Mouse (Mus musculus) forebrain, embryonic 12.5 days (tissue): ENCODE results near the gene C330007P06Rik. TPM values are rescaled to one million over a fixed set of nuclear protein-coding genes. Genes with fewer than 3 reads are reported as not detected.
"Not testable (repeated sequence)": the region's sequence is repeated elsewhere in the genome, so short reads cannot be mapped to it uniquely, and the experiment has no call there.

Experiments used
- ATAC-seq: fragments of 200-750 bp; cut with Nextera tagmentation; 2 replicates; pipeline ENCODE4 v1.8.0; 2017; ENCODE audit warnings: moderate TSS enrichment; ENCODE audit not compliant: low FRiP score
- H3K27ac ChIP-seq: fragments of 300-500 bp; sonication (generic); 2 replicates; pipeline ENCODE4 v1.5.1; 2016; ENCODE audit warnings: mild to moderate bottlenecking
- H3K27me3 ChIP-seq: fragments of 300-500 bp; sonication (generic); 2 replicates; pipeline ENCODE4 v1.6.1; 2016; ENCODE audit warnings: mild to moderate bottlenecking
- H3K36me3 ChIP-seq: fragments of 300-500 bp; sonication (generic); replicated peaks from 2 replicates; pipeline ENCODE4 v1.6.1; 2016; ENCODE audit warnings: mild to moderate bottlenecking
- H3K4me1 ChIP-seq: fragments of 300-500 bp; sonication (generic); 2 replicates; pipeline ENCODE4 v1.6.1; 2016
- H3K4me2 ChIP-seq: fragments of 300-500 bp; sonication (generic); 2 replicates; pipeline ENCODE4 v1.6.1; 2016; ENCODE audit warnings: mild to moderate bottlenecking, moderate library complexity
- H3K4me3 ChIP-seq: fragments of 300-500 bp; sonication (generic); replicated peaks from 2 replicates; pipeline ENCODE4 v1.5.1; 2016; ENCODE audit warnings: mild to moderate bottlenecking
- H3K9ac ChIP-seq: fragments of 300-500 bp; sonication (generic); 2 replicates; pipeline ENCODE4 v1.6.1; 2016; ENCODE audit warnings: mild to moderate bottlenecking
- H3K9me3 ChIP-seq: fragments of 300-500 bp; sonication (generic); 2 replicates; pipeline ENCODE4 v1.6.1; 2016
- WGBS: fragments of 180-500 bp; shearing (Covaris S2); methylation state at CpG from one replicate; pipeline ENCODE4 v1.1.7; 2016; 5-methylcytosine and 5-hydroxymethylcytosine counted together
- polyA plus RNA-seq: library from polyadenylated mRNA; unstranded; fragments of >200 nt; fragmentation: Nextera tagmentation; extraction: Ambion mirVana; gene quantifications from 2 replicates; pipeline ENCODE4 v1.2.1, GENCODE M21; 2016

The C330007P06Rik gene
- 33.0 and 33.5 TPM in 2 replicates for polyA plus RNA-seq

DNA sequence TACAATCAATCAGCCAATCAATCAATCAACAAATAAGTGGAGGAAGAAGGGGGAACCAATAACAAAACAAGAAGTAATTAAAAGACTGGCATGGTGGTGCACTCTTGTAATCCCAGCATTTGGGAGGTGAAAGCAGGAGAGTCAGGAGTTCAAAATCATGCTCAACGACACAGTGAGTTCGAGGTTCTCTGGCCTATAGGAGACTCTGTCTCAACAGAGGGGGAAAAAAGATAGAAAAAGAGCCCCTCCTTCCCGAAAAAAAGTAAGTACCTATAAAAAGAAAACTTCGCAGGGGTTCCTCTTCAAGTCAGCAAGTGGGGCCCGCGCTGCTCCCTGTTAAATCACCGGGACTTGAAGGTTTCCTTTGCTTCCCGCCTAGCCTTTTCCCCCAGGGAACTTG is at the start of gene C330007P06Rik, which contains the start of gene Ube2a:
TSS of gene C330007P06Rik (minus strand) at position 347 of the 400 bp plus-strand sequence.
TSS of gene Ube2a (plus strand) at position 136 of the 400 bp plus-strand sequence.
- Histone ChIP-seq H3K36me3 (no peaks in the 10 kb centered on the region), H3K27ac (peak within 1 kb of the TSS; percentile 82), H3K27me3 (no peaks in the 10 kb centered on the region), H3K4me1 (peaks cover 4% of the 10 kb centered on the region; the same call in 1 of the 2 replicates), H3K4me2 (peak within 1 kb of the TSS; percentile 58), H3K9ac (peak within 1 kb of the TSS; percentile 84), H3K4me3 (peak within 1 kb of the TSS; percentile 68), H3K9me3 (no peaks in the 10 kb centered on the region; the same call in 1 of the 2 replicates)
- ATAC-seq: 0 out of 2 replicates have a peak, but pooled peaks have one; percentile 17
- WGBS: 21% methylated on average over 8 of the region's 8 CpGs

DNA sequence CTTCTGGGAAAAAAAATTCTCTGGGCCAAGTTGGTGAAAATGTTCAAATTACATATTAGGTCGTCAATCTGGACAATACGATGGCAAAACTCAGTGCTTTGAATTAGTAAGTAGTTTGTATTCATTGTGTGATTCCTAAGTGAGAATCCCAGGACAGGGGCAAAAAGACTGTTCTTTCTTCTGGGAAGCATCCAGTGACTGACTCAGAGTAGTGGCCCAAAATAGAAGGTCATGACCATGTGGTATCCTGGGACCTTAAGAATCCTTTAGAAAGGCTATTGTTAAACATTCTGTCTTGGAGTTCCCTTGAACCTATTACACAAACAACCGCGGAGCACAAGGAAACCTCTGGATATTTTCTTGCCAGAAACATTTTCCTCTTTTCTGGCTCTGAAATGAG is 47.4 kb upstream of the C330007P06Rik start:
- Histone ChIP-seq H3K4me2 (no peak overlapping the region), H3K27ac (no peak overlapping the region), H3K36me3 (no peaks in the 10 kb centered on the region), H3K4me3 (no peak overlapping the region), H3K9me3 (no peaks in the 10 kb centered on the region), H3K27me3 (no peaks in the 10 kb centered on the region), H3K9ac (no peak overlapping the region), H3K4me1 (no peaks in the 10 kb centered on the region)
- WGBS: 90% methylated on average over 4 of the region's 4 CpGs
- no peak for ATAC-seq

DNA sequence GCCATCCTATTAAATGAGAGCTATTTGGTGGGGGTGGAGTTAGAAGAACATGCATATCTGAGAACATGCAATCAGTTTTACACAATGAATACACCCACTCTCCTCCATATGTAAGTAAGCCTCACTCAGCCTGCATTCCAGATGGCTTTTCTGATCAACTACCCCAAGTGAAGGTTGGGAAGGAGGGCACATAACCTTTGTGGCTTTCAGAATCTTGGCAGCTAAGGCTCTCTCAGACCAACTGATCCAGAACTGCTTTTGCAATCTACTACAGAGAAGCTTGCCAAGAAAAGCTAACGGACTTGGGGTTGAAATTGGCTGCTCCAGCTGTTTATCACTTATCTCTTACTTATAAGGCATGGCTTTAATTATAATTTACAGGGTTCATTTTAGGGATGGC is 43.8 kb upstream of the C330007P06Rik start:
- H3K9ac ChIP-seq: no peak overlapping the region
- no peaks in the 10 kb centered on the region for H3K4me1 ChIP-seq
- no peaks in the 10 kb centered on the region for H3K9me3 ChIP-seq
- no peaks in the 10 kb centered on the region for H3K36me3 ChIP-seq
- H3K27ac ChIP-seq: no peak overlapping the region
- H3K27me3 ChIP-seq: no peaks in the 10 kb centered on the region
- H3K4me3 ChIP-seq: no peak overlapping the region
- 97% methylated on average over 1 of the region's 1 CpGs for WGBS
- ATAC-seq: no peak
- no peak overlapping the region for H3K4me2 ChIP-seq

DNA sequence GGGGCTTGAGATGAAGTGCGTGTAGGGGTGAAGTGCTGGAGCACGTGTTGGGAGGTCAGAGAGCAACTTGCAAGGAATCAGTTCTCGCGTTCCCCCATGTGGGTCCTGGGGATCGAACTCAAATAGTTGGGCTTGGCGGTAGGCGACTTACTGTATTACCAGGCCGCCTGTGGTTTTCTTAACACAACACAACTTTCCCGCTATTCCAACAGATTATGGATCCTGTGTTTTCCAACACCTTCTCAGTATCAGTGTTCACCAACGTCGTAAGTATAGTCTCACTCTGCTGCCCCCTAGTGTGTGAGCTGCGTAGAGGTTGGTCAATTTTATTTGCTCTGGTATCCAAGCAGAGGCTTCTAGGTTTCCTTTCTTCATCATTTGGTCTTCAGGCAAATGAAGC is 37.4 kb upstream of the C330007P06Rik start:
- Histone ChIP-seq H3K27me3 (no peaks in the 10 kb centered on the region), H3K27ac (no peak overlapping the region), H3K9ac (no peak overlapping the region), H3K9me3 (no peaks in the 10 kb centered on the region), H3K4me3 (no peak overlapping the region), H3K36me3 (no peaks in the 10 kb centered on the region), H3K4me2 (no peak overlapping the region), H3K4me1 (no peaks in the 10 kb centered on the region)
- WGBS: 45% methylated on average over 12 of the region's 12 CpGs
- no peak for ATAC-seq

DNA sequence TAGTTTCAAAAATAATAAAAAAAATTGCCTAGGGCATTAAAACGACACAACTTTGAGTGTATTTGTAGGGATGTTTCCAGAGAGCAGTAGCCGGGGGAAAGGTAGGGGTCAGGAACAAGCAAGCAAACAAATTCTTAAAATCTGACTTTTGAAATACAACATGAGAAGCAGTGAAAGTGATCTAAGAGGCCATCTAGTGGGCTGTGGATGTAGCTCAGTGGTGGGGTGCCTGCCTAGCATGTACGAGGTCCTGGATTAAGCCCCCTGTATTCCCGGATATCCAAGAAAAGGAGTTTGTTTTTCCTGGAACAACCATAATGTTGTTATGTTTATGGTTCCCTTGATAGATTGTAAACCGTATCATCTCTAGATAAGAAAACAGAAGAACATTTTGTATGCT is 32.6 kb upstream of the C330007P06Rik start:
- 46% methylated on average over 5 of the region's 5 CpGs for WGBS
- H3K9me3 ChIP-seq: no peaks in the 10 kb centered on the region
- no peak overlapping the region for H3K9ac ChIP-seq
- H3K4me1 ChIP-seq: no peaks in the 10 kb centered on the region
- H3K4me3 ChIP-seq: no peak overlapping the region
- H3K36me3 ChIP-seq: no peaks in the 10 kb centered on the region
- H3K4me2 ChIP-seq: no peak overlapping the region
- ATAC-seq: no peak
- H3K27ac ChIP-seq: no peak overlapping the region
- H3K27me3 ChIP-seq: no peaks in the 10 kb centered on the region

DNA sequence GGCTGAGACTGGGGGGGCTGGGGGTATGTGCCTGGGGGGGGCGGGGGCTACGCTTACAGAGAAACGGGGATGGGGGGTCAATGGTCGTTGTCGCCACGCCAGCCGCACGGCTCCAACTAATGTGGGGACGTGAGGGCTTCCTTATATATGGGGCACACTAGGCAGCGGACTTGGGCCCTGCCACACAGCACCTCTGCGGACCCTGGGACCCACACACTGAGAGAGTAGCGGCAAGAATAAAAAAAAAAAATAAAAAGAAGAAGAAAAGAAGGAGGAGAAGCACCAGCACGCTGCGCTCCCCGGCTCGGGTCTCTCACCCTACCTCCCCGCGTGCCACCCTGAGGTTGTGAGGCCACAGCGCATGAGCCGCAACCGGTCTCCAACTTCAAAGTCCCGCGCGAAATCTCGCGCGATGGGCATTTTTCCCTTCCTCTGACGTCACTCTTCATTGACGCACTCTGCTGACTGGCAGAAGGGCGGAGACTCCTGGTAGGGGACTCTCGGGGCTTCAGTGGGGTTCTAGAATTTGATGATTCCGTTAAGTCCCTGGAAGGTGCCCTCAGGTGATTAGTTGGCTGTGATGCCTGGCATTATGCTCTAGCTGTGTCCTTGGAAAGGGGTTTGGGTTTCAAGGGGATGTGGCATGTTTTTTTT is 29.3 kb upstream of the C330007P06Rik start:
- 14% methylated on average over 31 of the region's 32 CpGs for WGBS
- Histone ChIP-seq H3K27me3 (no peaks in the 10 kb centered on the region), H3K4me2 (peak overlapping the region; percentile 58), H3K9me3 (no peaks in the 10 kb centered on the region), H3K9ac (peak overlapping the region; percentile 68), H3K36me3 (no peaks in the 10 kb centered on the region), H3K4me1 (no peaks in the 10 kb centered on the region), H3K27ac (peak overlapping the region; percentile 77), H3K4me3 (peak overlapping the region; percentile 58)
- ATAC-seq: peak; percentile 93

DNA sequence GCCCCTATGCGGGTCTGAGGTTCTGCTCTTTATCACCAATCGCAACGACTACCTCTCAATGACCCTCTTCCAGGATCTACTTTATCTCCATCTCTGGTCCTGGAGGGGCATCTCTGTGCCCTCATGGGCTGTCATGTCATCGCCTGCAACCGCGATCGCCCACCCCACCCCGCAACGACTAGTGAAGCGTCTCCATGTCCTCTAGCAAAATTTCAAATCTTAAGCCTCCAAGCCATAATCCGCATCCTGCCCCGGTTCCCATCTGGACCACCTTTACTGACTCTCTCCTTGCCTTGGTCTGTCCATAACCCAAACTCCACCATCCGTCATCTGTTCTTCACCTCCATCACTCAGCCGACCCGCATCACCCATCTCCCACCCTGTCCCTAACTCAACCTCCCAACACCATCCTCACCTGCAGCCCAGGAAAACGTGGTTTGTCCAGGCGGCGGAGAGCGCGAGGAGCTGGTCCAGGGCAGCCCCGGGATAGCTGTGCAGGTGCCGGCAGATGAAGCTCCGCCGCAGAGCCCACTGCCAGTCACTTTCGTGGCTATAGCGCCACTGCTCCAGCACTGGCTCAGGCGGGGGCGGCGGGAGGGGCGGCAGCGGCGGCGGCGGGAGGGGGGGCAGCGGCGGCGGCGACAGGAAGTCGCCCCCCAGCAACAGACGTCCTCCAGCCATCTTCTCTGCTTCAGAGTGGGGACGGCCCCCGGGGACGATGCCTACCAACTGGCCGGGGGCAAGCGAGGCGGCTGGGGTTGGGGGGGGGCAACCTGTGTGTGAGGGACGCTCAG is 28.6 kb upstream of the C330007P06Rik start, which contains the start of gene Nkrf:
TSS of gene Nkrf (minus strand) at position 579 of the 794 bp plus-strand sequence.
- H3K4me1 ChIP-seq: no peaks in the 10 kb centered on the region
- H3K36me3 ChIP-seq: no peaks in the 10 kb centered on the region
- WGBS: 22% methylated on average over 27 of the region's 47 CpGs
- no peaks in the 10 kb centered on the region for H3K9me3 ChIP-seq
- peak; percentile 81 for ATAC-seq
- H3K27ac ChIP-seq: peak within 1 kb of the TSS; percentile 77
- H3K9ac ChIP-seq: peak within 1 kb of the TSS; percentile 68
- H3K4me2 ChIP-seq: peak within 1 kb of the TSS; percentile 58
- H3K4me3 ChIP-seq: peak within 1 kb of the TSS; percentile 58
- no peaks in the 10 kb centered on the region for H3K27me3 ChIP-seq

DNA sequence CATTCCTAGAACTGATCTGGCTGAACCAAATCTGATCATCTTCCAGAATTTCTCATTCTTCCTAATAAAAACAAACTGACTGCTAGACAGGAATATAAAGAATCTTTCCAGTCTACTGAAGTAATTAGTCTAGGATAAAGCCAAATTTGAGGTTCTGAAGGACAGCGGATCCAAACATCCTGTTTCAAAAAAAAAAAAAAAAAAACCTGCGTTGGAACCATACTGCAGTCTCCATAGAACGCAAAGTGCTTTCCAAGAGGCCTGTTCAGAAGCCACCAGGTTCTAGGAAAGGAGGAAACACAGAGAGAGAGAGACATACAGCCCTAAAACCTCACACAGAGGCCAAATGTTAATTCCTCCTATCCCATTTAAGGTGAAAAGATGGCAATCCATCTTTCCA is 27.7 kb upstream of the C330007P06Rik start:
- ATAC-seq: no peak
- 41% methylated on average over 3 of the region's 3 CpGs for WGBS
- Histone ChIP-seq H3K4me3 (peak overlapping the region; percentile 58), H3K36me3 (no peaks in the 10 kb centered on the region), H3K9ac (peak overlapping the region; percentile 68; the same call in 1 of the 2 replicates), H3K27me3 (no peaks in the 10 kb centered on the region), H3K4me1 (no peaks in the 10 kb centered on the region), H3K9me3 (no peaks in the 10 kb centered on the region), H3K27ac (peak overlapping the region; percentile 77; the same call in 1 of the 2 replicates), H3K4me2 (peak overlapping the region; percentile 58)

DNA sequence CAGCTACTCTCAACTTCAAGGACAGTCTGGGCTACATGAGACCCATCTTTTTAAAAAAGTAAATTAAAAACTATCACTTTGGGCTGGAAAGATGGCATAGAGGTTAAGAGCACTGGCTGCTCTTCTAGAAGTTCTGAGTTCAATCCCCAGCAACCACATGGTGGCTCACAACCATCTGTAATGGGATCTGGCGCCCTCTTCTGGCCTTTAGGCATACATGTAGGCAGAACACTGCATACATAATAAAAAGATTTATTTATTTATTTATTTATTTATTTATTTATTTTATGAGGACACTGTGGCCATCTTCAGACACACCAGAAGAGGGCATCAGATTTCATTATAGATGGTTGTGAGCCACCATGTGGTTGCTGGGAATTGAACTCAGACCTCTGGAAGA is 25.0 kb upstream of the C330007P06Rik start:
- ATAC-seq, H3K4me3 ChIP-seq, H3K9me3 ChIP-seq, H3K36me3 ChIP-seq, H3K9ac ChIP-seq, H3K27ac ChIP-seq, H3K27me3 ChIP-seq, H3K4me1 ChIP-seq, H3K4me2 ChIP-seq: not testable (repeated sequence)
- 12% methylated on average over 1 of the region's 1 CpGs for WGBS

DNA sequence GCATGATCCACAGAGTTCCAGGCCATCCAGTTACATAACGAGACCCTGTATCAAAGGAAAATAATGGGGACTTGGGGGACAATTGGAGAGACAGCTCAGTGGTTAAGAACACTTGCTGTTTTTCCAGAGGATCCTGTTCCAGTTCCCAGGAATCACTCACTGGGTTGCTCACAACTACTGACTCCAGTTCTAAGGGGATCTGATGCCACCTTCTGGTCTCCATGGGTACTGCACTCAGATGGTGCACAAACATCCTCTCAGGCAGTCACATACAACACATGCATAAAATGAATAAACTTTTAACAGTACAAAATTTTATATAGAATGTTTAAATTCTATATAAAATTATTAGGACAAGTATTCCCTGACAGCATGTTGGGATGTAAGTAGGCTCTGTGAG is 10.8 kb upstream of the C330007P06Rik start:
- no peak for ATAC-seq
- H3K4me3 ChIP-seq: no peak overlapping the region
- no peaks in the 10 kb centered on the region for H3K27me3 ChIP-seq
- no peak overlapping the region for H3K4me2 ChIP-seq
- peaks cover 13% of the 10 kb centered on the region for H3K36me3 ChIP-seq
- WGBS: 88% methylated on average over 1 of the region's 1 CpGs
- H3K4me1 ChIP-seq: no peaks in the 10 kb centered on the region
- H3K9ac ChIP-seq: no peak overlapping the region
- no peaks in the 10 kb centered on the region for H3K9me3 ChIP-seq
- H3K27ac ChIP-seq: no peak overlapping the region

DNA sequence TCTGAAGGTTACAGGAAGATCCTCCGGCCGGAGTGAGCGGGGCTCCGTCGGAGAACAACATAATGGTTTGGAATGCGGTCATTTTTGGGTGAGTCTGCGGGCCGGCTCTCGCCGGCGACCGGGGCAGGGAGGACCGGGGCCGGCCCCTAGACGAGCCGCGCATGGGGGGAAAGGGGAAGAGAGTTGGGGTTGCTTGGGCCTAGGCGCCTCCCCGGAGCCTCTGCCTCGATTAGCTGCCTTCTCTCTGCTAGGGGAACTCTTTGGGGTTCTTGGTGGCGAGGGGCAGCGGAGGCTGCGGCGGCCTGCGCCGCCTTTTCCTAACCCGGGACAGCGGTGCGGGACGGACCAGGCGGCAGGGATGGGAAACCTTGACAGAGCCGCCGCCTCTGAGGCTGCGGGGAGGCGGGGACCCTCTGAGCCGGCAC is 805 bp upstream of the C330007P06Rik start:
- ATAC-seq: peak; percentile 47
- Histone ChIP-seq H3K36me3 (no peaks in the 10 kb centered on the region), H3K4me1 (peaks cover 4% of the 10 kb centered on the region; the same call in 1 of the 2 replicates), H3K27me3 (no peaks in the 10 kb centered on the region), H3K4me2 (peak overlapping the region; percentile 58), H3K9ac (peak overlapping the region; percentile 84), H3K9me3 (no peaks in the 10 kb centered on the region; the same call in 1 of the 2 replicates), H3K4me3 (peak overlapping the region; percentile 68), H3K27ac (peak overlapping the region; percentile 82)
- 8% methylated on average over 19 of the region's 36 CpGs for WGBS

DNA sequence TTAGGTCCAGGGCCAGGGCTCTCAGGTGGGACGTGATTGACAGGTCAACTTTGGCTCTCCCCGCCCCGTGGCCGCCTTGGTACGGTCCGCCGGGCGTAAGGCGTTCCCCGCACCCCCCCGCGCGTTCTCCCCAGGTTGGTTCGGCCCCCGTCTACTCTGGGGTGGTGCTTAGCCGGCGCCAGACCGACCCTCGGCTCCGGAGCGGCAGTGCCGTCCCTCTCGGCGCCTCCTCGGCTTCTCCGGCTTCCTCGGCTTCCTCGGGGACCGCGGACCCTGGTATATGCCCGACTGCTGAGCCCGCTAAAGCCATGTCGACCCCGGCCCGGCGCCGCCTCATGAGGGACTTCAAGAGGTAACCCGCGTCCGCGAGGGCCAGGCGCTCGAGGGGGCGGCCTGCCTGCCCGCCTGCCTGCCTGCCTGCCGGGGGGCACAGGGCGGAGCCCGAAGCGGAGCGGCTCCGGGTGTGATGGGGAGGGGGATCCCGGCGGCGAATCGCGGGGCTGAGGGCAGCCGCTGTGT is 326 bp upstream of the C330007P06Rik start:
- peak overlapping the region; percentile 58 for H3K4me2 ChIP-seq
- peak overlapping the region; percentile 84 for H3K9ac ChIP-seq
- H3K4me1 ChIP-seq: peaks cover 4% of the 10 kb centered on the region; the same call in 1 of the 2 replicates
- peak overlapping the region; percentile 68 for H3K4me3 ChIP-seq
- WGBS: 15% methylated on average over 46 of the region's 57 CpGs
- no peaks in the 10 kb centered on the region; the same call in 1 of the 2 replicates for H3K9me3 ChIP-seq
- H3K27me3 ChIP-seq: no peaks in the 10 kb centered on the region
- peak overlapping the region; percentile 82 for H3K27ac ChIP-seq
- peak; percentile 97 for ATAC-seq
- H3K36me3 ChIP-seq: no peaks in the 10 kb centered on the region
